Mouse (Mus musculus) adrenal gland, postnatal 25 days (tissue): ENCODE results near the gene Otop3. TPM values are rescaled to one million over a fixed set of nuclear protein-coding genes. Genes with fewer than 3 reads are reported as not detected.
A peak's percentile ranks its signal among the peaks of the same experiment; 100 is the strongest.
"Not testable (repeated sequence)": the region's sequence is repeated elsewhere in the genome, so short reads cannot be mapped to it uniquely, and the experiment has no call there.

Experiments used
- DNase-seq: peaks from one replicate; pipeline ENCODE4 v3.0.0; 2021; ENCODE audit warnings: mixed read lengths
- total RNA-seq: library from RNA; stranded (reverse); gene quantifications from 2 replicates; pipeline ENCODE4 v1.2.3, GENCODE M21; 2021

Otop3 gene
- total RNA-seq, 1 experiment from 2014 or later: not detected

DNA sequence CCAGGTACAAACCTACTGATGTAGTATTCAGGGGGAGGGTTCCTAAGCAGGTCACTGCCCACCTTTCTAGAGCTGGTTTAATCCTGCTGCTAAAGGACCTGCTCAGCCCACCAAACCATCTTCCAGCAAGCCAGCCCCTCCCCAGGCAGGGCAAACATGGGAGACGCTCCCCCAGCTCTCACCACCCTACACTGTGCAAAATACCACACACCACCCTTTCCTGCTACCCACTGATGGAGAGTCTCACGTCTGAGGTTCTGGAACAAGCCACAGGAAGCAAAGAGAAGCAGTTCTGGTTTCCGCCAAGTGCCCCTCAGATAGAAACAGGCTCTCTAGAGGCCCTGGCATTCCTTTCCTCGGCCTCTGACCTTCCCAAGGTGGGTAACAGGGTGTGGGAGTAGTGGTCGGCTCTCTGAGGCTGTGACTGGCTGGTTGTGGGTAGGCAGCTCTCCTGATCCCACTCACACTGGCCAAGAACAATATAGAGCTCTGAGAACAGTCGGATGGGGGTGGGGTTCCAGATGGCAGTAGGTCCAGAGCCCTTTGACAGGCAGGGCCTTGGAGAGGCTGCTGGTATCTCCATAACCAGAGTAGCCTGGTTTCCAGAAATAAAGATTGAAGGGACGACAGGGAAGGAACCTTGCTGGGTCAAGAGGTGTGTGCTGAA lies 31.6 kb downstream of the Otop3 start:
- no peak for DNase-seq

DNA sequence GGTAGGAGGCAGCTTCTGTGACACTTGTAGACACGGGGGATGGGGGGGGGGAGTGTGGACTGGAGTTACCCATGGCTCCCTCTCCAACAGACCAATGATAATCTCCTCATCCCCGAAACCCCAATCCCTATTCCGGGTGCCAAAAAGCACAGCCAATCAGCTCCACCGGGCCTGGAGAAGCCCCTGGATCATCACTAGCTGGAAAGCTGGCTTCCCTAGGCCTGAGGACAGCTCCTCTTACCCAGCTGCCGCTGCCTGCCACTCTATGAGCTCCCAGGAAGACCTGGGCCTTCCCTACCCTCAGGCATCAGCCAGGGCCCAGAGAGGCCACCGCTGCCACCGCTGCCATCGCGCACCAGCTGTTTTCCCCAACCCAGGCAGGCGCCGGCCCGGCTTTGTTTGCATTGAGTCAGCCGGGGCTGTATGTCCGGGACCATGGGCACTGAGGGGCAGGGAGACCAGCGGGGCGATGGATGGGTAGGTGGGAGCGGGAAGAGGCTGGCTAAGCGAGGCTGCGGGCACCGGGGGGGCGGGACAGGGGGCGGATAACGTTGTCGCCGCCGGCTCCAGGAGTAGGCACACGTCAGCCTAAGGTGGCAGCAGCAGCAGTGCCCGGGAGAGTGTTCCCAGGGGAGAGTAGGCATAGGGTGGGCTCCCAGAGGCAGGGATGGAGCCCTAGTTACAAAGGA lies 32.3 kb downstream of the Otop3 start:
- DNase-seq: no peak

DNA sequence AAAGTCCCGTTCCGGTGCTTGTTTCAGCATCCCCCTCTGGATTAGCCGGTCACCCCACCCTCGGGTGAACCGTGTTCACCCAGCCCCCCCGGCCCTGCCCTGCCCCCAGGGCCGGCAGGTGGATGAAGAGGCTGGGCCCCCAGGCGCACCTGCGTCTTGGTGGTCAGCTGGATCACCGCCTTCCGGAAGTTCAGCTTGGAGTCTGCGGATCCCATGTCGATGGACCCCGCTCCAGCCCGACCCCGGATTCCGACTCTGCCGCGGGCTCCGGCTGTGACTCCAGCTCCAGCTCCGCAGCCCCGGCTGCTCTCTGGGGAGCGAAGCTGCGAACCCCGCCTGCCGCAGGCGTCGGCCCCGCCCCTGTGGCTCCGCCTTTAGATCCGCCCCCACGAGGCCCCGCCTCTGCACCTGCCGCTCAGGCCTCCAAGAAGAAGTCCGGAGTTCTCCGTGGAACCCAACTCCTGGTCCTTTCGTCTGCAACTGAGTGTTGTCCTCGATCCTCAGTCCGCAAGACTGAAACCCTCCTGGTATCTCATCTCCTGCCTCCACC lies 32.9 kb downstream of the Otop3 start, which contains the start of gene Hid1:
Hid1 (minus strand) TSS at position 362 of the 550 bp plus-strand sequence.
- peak; percentile 90 for DNase-seq

DNA sequence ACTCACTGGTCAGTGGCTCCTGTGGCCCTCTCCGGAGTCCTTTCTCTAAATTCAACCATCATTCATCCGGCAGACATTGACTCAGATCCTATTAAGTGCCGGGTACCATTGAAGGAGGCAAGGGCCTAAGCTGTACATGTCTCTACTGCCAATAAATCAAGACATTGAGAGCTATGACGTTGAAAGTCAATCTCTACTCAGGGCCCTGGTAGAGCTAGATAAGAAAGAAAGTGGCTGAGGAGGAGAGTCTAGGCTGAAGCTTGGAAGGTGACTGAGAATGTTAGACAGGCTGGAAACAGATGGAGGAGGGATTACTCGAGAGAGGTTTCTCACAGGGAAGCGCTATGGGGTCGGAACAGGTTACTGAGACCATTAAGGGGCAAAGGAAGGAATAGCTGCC lies 35.8 kb downstream of the Otop3 start:
- no peak for DNase-seq

DNA sequence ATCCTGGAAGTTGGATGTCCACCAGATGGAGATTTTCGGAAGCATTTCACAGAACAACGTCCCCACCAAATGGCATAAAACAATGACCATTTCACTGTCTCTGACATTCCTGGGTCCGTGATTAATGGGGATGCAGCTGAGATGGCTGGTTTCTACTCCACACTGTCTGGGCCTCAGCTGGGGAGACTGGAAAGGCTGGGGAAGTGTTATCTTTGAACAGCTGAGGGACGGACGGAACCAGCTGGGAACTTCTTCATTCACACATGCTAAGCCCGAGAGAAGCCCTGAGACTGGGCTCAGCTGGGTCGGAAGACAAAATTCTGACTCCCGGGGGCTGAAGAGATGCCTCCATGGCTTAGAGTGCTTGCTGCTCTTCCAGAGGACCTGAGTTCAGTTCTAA lies 36.8 kb downstream of the Otop3 start:
- DNase-seq: no peak

DNA sequence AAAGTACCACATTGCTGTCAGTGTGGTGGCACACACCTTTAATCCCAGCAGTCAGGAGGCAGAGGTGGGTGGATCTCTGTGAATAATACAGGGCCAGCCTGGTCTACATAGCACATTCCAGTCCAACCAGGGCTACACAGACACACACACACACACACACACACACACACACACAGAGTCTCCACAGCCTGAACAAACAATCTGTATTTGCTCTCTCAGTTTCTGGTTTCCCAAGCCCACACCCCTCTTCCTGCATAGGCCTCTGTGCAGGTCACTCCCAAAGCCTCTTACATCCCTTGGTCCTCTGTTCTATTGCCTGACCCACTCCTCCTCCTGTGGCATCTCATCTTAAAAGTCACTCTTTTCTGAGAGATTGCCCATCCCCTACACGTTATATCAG lies 37.5 kb downstream of the Otop3 start:
- DNase-seq: no peak

DNA sequence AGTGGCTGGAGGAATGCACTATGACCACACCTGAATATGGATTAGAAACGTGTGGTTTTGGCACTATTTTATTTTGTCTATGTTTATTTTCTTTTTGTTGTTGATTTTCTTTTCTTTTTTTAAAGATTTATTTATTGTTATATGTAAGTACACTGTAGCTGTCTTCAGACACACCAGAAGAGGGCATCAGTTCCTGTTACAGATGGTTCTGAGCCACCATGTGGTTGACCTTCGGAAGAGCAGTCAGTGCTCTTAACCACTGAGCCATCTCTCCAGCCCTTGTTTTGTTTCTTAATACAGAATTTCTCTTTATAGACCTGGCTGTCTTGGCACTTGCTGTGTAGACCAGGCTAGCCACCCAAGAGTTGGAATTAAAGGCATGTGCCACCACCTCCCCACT lies 38.2 kb downstream of the Otop3 start:
- DNase-seq: no peak

DNA sequence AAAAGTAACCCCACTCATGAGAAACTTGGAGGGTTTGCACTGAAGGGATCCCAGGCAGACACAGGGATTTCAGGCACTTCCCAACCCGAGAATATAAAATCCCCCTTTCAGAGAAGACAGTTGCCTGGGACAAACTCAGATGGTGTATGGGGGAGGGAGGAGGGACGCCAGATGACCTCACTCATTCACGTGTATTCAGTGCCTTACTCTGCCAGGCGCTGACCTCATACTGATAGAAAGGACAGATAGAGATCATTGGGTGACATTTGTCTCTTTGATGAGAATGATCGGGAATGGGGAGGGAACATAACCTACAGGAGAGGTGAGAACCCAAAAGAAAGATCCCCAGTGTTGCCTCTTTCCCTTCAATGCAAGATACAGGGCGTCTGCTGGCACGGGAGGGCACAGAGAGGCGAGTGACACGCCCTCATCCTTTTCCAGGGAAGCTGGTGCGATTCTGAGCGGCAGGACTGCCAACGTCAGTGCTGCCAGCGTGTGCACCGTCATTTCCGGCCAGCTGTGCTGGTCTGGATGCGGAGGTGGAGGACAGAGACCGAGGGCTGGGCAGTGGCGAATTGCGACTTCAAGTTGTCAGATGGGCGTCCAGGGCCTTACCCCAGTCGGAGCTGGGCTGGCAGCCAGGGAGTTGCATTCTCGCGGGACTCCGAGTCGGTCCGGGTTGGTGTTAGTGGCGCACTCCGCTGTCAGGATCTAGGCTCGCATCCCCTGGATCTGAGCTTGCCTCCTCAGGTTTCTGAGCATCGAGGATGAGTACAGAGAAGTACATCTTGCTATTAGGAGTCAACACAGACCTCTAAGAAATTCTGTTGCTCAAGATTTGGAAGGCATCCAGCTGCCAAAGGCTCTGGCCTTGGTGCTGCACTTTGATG lies 39.5 kb downstream of the Otop3 start:
- peak; percentile 77 for DNase-seq

DNA sequence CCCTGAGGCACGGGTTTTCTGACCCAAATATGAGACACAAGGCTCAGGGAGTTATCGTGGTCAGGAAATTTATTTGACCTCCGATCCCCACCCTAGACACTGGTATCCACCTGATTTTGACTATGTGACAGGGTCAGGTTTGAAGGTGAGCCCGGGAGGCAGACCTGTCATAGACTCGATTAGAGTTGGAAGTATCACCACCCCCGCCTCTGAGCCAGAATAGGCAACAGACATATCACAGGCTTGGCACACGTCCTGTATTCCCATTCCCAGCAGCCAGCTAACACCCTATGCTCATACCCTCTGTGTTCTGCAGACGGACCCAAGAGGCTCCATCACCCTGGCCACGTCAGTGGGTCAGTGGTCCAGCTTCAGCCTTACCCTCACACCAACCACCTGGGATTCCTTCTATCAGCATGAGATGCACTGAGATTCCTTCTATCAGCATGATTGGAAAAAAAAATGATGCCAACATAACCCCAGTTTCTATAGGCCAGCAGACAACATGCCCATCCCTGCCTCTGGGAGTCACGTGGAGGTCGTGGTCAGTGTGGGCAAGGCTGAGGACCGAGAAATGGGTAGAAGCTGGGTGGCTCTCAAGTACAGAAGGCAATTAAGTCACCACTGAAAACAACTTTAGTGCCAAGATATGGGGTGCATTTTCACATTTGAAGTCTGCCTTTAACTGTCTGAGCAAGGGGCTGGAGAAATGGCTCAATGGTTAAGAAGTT lies 40.3 kb downstream of the Otop3 start:
- peak; percentile 44 for DNase-seq

DNA sequence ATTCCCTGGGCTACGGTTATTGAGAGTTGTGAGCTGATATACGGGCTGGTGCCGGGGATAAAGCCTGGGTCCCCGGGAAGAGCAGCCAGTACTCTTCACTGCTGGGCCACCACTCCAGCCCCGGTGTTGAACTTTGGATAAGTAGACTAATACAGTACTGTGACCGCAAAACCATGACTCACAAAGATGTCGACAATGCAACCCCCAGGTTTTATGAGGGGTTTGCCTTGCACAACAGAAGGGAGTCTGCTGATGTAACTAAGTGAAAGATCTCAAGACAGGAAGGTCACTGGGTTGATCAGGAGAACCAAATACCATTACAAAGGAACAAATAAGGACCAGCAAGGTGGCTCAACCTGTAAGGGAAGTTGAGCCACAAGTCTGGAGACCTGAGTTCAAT lies 42.2 kb downstream of the Otop3 start:
- DNase-seq: no peak

DNA sequence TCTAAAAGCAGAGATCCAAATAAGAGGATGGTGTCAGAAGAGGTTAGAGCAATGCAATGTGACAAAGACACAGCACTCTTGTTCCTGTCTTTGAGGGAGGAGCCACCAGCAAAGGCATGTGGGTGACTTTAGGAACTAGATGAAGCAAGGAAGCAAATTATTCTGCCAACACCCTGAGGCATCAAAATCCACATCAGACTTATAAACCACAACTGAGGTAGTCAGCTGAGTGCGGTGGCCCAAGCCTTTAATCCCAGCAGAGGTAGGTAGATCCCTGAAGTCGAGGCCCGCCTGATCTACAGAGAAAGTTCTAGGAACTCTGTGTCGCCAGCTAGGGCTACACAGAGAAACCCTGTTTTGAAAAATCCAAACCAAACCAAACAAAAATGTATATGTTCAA lies 42.7 kb downstream of the Otop3 start:
- no peak for DNase-seq

DNA sequence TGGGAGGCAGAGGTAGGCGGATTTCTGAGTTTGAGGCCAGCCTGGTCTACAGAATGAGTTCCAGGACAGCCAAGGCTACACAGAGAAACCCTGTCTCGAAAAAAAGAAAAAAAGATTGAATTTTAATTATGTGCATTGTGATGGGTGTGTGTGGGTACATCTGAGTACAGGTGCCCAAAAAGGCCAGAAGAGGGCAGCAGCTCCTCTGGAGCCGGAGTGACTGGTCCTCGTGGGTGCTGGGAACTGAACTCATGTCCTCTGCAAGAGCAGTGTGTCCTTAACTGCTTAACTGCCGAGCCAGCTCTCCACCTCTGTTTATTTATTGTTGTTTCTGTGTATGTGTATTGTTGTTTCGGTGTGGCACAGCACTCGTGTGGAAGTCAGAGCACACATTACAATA lies 43.3 kb downstream of the Otop3 start:
- DNase-seq: no peak

DNA sequence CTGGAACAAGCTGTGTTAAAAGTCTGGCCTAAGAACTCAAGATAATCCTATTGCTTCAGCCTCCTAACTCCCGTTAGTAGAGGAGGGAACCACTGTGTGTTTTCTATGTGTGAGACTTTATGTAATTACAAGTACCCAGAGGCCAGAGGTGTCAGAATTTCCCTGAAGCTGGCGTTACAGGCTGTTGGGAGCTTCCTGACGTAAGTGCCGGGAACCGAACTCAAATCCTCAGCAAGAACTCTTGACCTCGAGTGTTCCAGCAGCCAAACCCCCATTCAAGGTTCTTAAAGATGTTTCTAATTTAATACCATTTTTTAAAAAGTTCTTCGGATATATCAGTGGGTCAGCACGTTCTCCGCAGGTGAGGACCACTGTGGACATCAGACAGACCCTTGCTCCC lies 46.7 kb downstream of the Otop3 start:
- DNase-seq: no peak

DNA sequence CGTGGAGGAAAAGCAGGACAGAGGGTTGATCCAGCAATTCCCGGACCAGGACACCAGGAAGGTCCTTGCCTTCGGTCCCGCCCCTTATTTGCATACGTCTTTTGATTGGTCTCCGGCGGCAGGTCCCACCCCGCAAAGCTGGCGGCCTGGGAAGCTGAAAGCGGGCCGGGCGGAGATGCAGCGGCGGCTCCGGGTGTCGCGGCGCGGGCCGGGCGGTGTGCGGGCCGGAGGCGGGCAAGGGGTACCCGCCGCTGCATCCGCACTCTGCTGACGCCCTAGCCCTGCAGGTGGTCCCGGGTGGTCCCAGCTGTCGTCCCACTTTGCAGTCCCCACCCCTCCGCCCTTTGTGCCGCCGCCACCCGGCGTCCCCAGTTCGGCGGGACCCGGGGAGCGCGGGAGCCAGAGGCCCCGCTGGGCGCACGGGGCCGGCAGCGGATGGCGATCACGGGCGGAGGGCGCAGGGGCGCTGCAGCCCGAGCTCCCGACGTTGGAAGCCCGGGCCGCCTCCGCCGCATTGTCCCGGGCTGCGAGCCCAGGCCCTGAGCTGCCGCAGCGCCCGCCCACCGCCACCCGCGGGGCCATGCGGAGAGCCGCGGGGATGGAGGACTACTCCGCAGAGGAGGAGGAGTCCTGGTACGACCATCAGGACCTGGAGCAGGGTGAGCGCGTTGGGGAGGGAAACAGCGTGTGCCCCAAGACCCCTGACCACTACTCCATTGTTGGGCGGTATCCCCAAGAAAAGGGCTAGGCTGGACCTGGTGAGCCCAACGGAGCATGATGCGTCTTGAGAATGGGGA lies 47.4 kb downstream of the Otop3 start, which contains the start of gene Cdr2l:
Cdr2l (plus strand) TSS at position 174 of the 797 bp plus-strand sequence.
- peak; percentile 93 for DNase-seq

DNA sequence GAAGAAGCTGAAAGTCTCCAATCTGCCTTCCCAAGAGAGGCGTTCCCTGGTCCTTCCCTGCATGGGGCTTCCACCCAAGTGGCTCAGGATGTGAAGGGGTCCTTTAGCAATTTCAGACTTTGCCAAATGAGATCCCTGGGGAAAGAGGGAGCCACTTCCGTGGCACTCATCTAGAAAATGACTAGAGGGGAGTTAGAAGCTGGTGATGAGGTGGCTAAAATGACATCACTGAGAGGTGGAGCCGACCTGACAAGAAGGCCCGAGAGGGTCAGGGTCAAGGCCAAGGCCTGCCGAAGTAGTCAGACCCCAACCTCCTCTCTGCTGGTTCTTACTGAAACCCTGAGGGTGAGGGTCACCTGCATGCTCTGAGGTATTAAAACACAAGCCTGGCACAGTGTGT lies 48.4 kb downstream of the Otop3 start:
- DNase-seq: no peak

DNA sequence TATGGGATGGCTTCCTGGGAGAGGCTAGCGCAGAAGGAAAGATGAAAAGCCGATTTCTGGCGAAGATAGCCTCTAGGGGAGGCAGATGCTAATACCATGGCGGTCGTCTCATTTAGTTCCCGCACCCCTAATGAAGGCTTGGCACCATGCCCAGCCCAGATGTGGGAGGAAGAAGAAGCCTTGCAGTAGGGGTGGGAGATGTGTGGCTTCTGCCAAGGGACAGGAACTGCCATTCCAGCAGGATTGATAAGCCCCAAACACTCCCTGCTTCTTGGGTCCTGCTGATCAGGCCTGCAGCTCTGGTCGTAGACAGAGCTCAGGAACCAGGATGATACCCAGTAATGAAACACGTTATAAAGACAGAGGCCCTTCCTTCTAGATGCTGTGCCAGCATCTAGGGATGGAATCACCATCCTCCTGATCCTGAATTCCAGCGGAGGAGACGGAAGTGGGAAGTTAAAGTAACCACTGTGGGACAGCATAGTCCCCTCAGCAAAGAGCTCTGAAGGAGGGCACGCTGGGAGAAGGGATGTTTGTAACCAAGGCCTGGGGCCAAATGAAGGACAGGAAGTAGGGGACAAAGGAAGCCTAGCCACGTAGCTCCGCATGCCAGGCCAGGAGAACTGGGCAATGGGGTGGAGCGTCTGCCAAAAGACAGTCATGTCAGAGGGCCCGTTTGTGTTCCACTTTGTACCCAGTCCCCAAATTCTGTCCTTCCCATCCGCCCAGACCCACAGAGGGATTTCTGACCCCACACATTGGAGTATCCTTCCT lies 49.4 kb downstream of the Otop3 start:
- DNase-seq: no peak

DNA sequence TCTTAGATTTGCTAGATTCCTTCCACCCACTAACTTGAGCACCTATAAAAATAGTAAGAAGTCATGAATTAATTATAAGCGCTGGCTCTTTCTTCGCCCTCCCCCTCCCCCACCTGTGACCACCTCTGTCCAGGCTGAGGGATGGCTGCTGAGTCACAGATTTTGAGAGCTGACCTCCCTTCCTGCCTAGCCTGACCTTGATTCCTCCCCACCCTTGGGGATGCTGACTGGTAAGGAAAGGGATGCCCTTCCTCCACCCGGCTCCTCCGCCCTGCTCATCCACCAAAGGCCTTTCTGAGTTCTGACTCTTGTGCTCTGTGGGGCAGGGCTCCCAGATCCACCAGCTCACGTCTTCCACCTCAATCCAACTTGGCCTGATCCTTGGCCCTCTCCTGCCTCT lies 50.1 kb downstream of the Otop3 start:
- peak; percentile 67 for DNase-seq

DNA sequence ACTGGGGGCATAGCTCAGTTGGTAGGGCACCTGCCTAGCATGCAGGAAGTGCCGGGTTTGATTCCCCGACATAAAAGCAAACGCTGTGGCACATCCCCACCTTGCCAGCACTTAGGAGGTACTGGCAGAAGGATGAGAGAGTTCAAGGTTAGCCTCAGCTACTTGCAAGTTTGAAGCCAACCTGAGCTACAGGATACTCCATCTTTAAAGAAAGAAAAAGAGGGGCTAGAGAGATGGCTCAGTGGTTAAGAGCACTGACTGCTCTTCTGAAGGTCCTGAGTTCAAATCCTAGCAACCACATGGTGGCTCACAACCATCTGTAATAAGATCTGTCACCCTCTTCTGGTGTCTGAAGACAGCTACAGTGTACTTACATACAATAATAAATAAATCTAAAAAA lies 52.3 kb downstream of the Otop3 start:
- not testable (repeated sequence) for DNase-seq

DNA sequence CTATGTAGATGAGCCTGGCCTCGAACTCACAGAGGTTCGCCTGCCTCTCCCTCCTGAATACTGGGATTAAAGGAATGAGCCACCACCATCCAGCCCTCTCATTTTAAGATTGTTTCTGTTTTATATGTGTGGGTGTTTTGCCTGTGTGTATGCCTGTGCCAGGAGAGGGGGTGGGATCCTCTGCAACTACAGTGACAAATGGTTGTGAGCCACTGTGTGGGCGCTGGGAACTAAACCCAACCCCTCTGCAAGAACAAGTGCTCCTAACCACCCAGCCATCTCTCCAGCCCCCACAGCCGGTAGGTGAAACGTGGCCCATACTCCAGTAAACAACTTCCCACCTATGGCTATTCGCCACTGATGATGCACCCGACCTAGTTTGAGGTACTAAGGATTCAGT lies 56.8 kb downstream of the Otop3 start:
- no peak for DNase-seq

DNA sequence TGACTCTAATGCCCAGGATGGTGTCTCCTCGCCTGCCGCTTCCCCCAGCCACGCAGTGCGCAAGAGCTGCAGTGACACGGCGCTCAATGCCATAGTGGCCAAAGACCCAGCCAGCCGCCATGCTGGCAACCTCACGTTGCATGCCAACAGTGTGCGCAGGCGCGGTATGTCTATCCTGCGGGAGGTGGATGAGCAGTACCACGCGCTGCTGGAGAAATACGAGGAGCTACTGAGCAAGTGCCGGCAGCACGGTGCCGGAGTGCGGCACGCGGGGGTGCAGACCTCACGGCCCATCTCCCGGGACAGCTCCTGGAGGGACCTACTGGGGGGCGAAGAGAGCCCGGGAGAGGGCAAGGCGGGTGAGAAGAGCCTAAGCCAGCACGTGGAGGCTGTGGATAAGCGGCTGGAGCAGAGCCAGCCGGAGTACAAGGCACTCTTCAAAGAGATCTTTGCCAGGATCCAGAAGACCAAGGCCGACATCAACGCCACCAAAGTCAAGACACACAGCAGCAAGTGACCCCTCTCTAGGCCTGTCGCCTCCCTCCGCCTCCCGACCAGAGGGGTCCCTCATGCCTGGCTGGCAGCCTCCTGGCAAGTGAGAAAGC lies 59.3 kb downstream of the Otop3 start:
- DNase-seq: no peak
